Mouse (Mus musculus): ENCODE measurements at regions not wholly inside any gene's neighbourhood (a gene's known extent, or its start where the extent isn't known, plus 50 kb on each side); places are given as distances from the start of the nearest gene placed in this dataset.

DNA sequence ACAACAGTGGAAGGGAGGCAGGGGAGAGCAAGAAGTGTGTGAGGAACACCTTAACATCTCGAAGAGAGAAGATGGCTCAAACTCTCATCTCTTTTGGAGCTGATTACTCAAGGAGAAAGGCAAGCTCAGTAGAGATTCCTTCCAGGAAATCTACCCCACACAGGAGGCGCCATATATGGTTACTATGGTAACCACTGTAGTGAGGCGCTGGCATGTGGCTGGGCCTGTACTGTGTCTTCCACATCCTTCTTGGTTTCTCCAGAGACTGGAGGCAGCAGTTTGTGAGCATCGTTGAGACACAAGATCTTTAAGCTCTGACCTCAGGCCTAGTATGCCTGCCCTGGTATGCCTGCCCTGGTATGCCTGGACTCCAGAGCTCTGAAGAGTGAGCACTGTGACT lies 191.6 kb upstream of the Foxq1 start:
- TF ChIP-seq POLR2A (IDR thresholded peaks at IDR 0.05; ENCODE audit: low read depth, low read length) (no peak), CTCF (IDR thresholded peaks at IDR 0.05; ENCODE audit: extremely low read depth, insufficient read length, insufficient replicate concordance, low read depth, low read length) (no peak)

Measured in small intestine, adult 2 months (tissue).